ENCODE assay signal across 14 mouse cellular contexts in the genomic region with DNA sequence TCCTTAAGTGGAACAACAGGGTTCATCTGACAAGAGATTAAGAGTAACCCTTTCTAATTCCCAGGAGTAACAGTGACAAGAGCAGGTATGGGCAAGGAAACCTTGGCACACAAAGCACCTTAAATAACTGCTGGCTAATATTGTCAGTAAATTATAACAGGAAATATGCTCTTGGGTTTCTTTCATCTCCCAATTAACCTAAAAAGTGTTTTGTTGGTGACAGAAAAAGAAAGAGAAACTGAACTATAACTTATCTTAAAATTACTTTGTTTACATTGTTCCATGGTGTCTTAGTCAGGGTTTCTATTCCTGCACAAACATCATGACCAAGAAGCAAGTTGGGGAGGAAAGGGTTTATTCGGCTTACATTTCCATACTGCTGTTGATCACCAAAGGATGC.
"Had no signal": no experiment of that assay in that cellular context is flagged by ENCODE, and none has a peak within 500 bp of the region (broad histone marks: within the 10 kb centered on the region; RNA-seq: fewer than 3 reads in every experiment).

No protein-coding gene starts in this region.

- DNase-seq: liver, postnatal 0 days; lung, adult 2 months; lung, postnatal 14 days; lung, postnatal 36 days; midbrain, embryonic 14.5 days; right cerebral cortex, adult 18-20 months; right cerebral cortex, postnatal 25 days; right cerebral cortex, postnatal 4 days; spleen, adult 18-20 months; thymus, adult 18-20 months; thymus, postnatal 14 days; thymus, postnatal 36 days had no signal

- ATAC-seq: liver, postnatal 0 days; lung, postnatal 0 days; midbrain, embryonic 16.5 days had no signal
